Mouse (Mus musculus) adrenal gland, postnatal 10 days (tissue): ENCODE measurements around the gene Olfr92. TPM values are rescaled to one million over a fixed set of nuclear protein-coding genes. Genes with fewer than 3 reads are reported as not detected.
"Not testable (repeated sequence)": the region's sequence is repeated elsewhere in the genome, so short reads cannot be mapped to it uniquely, and the experiment has no call there.

Source experiments
- DNase-seq: peaks from one replicate; pipeline ENCODE4 v3.0.0; 2021; ENCODE audit warnings: mixed read lengths
- long read RNA-seq, 2 experiments: library from polyadenylated mRNA; stranded (forward); transcript quantifications; one replicate each; pipeline ENCODE4 v2.0.0; 2021
- total RNA-seq, 2 experiments: library from RNA; stranded (reverse); gene quantifications; 2 replicates each; pipeline ENCODE4 v1.2.3; 2021

Gene Olfr92
- total RNA-seq, result not detected
- long read RNA-seq, experiment 1, result 0 reads
- long read RNA-seq, experiment 2, result 0 reads

GRCm38 (mm10) chr17:37119988-37120387, at the start of gene Olfr92:
Olfr92 (minus strand) TSS chr17:37120088.
- no peak for DNase-seq

GRCm38 (mm10) chr17:37161394-37161793, 41.5 kb upstream of the Olfr92 start, which contains the start of gene Olfr93:
Olfr93 (minus strand) TSS chr17:37161494.
- DNase-seq, result no peak

- not testable (repeated sequence) for DNase-seq
Measured at GRCm38 (mm10) chr17:37131366-37131765, 11.5 kb upstream of the Olfr92 start.

DNA sequence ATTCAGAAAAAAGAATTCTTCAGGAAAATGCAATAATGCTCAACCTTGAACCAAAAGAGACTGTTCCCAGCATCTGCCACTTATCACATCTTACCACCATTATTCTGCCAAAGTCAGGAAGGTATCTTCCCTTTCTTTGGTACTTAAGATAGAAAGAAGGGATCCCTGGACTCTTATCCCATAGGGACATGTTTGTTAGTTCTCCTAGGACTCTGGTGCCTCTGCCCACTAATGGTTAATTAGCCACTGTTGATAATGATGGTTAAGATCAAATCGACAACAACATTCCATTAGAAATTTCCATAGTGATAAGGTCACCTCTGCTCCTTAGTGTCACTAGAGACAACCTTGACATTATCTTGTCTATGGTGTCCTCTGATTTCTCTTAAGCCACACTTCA, 21.7 kb downstream of the Olfr92 start, which contains the start of gene Olfr91:
Olfr91 (minus strand) TSS at position 101 of the 400 bp plus-strand sequence.
- DNase-seq, result no peak

DNA sequence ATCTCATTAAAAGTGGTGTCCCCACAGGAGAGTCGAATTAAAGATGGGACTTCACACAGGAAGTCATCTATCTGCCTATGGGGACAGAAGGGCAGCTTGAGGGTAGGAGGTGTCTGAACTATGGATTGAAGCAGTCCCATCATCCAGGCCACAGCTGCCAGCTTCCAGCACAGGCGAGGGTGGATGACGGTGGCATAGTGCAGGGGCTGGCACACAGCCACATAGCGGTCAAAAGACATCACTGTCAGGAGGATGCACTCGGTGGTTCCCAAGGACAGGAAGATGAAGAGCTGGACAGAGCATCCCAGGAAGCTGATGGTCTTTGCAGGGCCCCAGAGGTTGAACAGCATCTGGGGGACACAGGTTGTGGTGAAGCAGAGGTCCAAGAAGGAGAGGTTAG, 26.6 kb downstream of the Olfr92 start:
- DNase-seq, result no peak

DNA sequence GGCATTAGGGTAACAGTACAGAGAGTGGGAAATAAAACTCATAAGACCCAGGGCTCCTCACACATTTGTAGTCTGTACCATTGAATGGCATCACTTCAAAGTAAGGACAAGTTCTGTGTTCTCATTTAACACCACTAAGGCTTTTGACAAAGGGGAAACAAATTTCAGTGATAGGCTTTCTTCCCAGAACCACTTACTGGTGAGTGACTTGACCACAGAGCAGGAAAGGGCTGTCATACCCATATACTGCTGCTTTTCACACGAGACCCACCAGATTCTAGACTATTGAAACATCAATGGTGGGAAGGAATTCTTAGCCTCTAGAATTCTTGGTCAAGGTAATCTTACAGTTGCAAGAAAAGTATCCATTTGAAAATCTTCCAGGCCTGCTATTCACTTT, 27.7 kb downstream of the Olfr92 start:
- DNase-seq, result no peak

DNA sequence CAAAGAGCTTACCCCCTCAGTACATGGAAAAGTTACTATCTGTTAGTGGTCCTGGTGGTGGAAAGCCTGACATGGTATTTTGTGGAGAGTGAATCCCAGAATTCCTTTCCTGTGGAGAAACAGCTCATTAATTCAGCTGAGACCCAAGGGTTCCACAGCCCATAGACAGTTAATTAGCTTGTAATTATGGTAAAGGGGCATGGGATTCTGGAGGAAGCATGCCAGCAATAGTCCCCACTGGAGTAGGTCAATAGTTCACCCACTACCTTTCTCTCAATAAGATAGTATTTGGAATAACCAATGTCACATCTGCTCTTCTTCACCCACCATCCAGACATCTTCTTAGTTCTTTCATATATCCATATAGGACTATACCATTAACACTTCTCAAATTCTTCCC, 31.5 kb downstream of the Olfr92 start, which contains the start of gene Olfr90:
Olfr90 (minus strand) TSS at position 101 of the 400 bp plus-strand sequence.
- no peak for DNase-seq

DNA sequence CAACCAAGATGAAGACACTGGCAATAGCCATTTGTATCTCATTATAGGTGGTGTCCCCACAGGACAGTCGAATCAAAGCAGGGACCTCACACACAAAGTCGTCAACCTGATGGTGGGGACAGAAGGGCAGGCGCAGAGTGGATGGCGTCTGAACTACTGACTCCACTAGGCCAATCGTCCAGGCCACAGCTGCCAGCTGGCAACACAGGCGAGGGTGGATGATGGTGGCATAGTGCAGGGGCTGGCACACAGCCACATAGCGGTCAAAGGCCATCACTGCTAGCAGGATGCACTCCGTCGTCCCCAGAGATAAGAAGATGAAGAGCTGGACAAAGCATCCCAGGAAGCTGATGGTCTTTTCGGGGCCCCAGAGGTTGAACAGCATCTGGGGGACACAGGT, 34.3 kb downstream of the Olfr92 start:
- no peak for DNase-seq

DNA sequence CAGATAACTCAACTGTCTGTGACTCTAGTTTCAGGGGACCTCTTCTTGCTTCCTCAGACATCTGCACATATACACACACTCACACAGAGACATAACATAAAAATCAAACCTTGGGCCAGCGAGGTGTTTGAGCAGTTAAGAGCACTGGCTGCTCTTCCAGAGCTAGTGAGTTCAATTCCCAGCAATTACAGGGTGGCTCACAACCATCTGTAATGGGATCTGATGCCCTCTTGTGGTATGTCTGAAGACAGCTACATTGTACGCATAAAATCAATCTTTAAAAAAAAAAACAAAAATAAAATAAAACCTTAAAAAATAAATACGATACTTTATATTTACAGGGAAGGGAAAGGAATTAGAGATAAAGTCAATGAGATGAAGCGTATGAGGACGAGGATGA, 35.3 kb downstream of the Olfr92 start:
- no peak for DNase-seq

GRCm38 (mm10) chr17:37083327-37083726, 36.6 kb downstream of the Olfr92 start:
- peak; percentile 77 for DNase-seq

- DNase-seq, result no peak
Measured at GRCm38 (mm10) chr17:37081659-37082058, 38.2 kb downstream of the Olfr92 start.

DNA sequence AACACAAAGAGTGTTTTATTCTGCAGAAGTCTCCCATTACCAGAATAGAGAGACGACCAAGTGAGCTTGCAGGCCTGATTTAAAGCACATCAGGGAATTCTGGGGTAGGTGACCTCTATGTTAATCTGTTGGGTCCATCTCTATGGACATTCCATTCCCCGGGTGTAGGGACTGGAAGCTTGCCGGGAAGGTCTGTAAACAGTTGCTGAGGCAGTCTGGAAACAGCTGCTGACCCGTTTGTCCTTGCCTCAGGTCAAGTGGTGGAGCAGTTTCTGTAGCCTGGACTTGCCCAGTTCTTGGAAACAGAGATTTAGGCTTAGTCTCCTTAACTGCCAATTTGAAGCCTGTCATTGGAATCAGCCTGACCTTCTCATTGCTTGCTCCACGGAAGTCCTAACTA, 39.8 kb downstream of the Olfr92 start:
- DNase-seq, result no peak

DNA sequence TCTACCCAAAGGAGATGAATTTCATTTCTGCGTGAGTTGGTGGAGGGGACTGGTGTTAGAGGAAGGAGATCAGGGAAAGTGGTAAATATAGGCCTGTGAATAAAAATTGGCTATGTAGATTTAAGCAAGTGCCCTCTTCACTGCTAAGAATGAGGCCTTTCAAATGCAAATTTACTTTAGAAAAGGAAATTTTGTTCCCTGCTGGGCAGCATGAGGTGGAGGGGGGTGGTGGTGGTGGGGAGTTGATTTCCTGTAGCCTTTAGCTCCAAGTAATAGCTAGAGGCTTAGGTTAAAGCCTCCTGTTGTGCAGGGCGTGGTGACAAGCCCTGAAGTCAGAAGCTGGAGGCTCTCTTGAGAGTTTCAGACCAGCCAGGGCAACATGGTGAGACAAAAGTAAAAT, 40.9 kb downstream of the Olfr92 start:
- no peak for DNase-seq

- no peak for DNase-seq
Measured at GRCm38 (mm10) chr17:37078193-37078592, 41.7 kb downstream of the Olfr92 start.

DNA sequence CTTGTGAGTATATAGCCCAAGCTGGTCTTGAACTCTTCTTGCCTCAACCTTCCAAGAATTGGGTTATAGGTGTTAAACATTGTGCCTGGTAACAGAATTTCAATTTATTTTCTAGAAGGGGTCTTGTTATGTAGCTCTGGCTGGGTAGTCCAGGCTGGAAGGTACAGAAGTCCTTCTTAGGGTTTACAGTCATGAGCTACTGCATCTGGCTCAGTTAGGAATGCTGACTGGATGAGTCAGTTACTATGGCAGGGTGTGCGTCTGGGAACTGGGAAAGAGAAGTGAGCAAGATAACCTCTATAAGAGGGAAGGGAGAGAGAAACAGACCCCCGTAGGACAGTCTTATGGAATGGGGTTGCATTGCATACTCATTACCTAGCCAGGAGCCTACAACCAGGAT, 44.1 kb downstream of the Olfr92 start:
- no peak for DNase-seq

DNA sequence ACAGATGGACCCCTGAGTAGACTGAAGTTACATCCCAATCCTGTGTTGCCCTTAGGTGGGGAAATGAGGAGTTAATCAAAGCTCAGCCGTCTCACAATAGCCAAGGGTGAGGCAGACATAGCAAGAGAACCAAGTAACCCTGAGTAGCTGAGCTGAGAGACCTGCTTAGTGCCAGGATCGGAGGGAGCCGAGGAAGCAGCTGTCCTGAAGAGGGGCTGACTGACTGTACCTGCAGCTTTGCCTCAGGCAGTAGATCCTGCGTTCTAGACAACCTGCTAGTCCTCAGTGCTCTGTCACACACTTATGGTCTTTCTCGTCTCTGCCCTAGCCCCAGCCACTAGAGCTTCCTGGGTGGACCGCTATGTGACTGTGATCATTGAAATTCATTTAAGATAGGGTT, 44.7 kb downstream of the Olfr92 start:
- DNase-seq, result no peak

DNA sequence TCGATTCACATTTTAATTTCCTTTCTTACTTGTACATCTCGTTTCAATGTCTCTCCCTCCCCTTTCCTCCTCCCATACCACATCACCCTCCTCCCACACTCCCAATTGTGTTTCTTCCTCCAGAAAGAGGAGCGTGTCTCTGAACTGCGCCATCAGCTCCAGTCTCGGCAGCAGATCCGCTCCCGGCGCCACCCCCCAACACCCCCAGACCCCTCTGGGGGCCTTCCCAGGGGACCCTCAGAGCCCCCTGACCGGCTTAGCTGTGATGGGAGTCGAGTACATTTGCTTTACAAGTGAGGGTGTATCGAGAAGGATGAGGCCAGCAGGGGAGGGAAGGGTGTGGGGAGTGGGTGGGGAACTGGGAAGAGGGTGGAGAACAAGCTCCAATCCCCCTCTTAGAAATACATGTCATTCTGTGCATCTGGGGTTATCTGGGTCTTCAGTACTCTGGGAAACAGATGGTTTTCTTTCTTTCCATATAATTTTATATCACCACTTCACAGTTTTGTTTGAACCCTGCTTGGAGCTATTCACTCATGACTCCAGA, 47.1 kb downstream of the Olfr92 start:
- DNase-seq, result no peak

DNA sequence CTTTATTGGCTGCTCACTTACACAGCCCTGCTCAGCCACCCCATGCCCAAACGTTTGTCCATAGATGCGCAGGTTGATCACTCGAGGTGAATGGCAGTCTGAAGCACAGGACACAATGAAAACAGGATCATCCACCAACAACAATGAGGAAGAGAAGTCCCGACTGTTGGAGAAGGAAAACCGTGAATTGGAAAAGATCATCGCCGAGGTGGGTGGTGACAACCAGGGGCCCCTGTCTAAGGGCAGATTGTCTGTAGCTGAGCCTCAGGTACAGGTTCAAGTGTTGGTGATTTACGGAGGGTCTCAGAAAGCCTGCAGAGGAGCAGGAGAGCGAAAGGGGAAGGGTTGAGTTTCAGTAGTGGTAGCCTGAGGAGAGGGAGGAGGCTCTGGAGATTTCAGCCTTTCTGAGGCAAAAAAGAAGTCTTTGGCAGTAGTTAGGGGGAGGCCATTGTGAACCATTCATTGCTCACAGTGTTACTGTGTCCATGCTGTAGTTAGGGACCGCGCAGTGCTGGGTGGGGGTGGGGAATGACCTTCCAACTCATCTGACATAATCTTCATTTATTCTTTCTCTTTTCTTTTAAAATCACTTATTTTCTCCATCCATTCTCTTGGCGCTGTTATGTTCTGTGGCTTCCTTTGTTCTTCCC, 47.7 kb downstream of the Olfr92 start:
- no peak for DNase-seq

DNA sequence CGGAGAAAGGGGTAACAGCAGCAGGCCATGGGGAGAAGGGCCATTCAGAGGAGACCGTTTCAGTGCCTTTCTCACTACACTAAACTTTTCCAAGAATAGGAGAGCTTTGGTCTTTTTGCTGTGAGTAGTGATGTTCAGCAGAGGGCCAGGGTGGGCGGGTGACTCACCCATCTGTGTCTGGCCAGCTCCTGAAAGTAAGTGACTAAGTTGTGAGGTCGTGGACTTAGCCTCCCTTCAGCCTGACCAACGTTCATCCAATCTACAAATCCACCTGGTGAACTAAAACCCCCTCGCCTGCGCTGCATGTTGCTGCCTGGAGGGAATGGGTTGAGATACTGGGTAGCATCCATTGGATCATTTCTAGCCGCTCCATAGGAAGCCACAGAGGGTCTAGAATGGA, 49.8 kb downstream of the Olfr92 start:
- DNase-seq, result no peak

- DNase-seq, result no peak
Measured at GRCm38 (mm10) chr17:37067861-37068260, 52.0 kb downstream of the Olfr92 start.

DNA sequence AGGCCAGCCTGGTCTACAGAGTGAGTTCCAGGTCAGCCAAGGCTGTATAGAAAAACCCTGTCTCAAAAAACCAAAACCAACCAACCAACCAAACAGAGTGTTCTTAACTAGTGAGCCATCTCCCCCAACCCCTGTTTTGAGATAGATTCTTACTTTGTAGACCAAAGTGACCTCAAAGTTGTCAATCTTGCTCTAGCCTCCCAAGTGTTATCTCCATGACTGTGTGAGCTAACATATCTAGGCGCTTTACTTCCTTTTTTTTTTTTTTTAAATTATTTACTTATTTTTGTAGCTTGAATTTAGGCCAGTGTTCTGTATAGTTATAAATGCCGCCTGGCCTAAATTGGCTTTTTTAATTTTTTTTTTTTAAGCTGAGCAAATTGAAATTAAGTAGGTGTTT, 53.9 kb downstream of the Olfr92 start:
- DNase-seq, result no peak

DNA sequence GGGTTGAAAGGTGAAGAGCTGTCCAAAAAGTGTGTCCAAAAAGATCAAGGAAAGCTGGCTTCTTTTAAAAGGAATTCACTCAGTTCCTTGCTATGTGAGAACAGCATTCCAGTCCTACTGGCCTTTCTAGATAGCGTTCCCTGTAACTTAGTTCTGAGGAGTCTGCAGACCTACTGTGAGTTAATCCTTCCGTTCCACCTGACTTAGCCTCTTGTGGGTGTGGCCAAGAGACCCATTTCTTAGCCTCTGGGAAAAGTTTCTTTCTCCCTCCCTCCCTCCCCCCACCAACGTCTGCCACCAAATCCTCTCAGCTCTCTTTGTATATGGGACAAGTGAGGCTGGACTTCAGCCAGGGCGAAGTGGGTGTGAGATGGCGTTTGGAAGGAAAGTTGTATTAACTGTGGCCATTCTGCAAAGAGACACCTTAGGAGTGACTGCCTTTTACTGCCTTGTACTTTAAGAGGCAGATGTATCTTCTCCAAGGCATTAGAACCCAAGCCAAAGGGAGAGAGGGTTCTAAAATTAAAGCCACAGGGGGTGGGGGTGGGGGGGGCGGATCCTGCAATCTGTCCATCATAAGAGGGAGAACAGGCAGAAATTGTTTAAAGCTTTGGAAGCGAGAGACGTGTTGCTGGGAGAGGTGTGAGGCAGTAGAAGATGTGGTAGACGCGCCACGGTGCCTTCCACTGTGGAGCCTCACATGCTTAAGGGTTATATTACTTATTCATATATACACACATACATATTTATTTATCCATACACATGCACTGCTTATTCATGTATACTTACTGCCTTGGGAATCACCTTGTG, 56.0 kb downstream of the Olfr92 start:
- no peak for DNase-seq

GRCm38 (mm10) chr17:37063063-37063462, 56.8 kb downstream of the Olfr92 start:
- no peak for DNase-seq
